Mouse (Mus musculus): ENCODE data around the gene 1700007K13Rik. TPM values are rescaled to one million over a fixed set of nuclear protein-coding genes. Genes with fewer than 3 reads are reported as not detected.
"Not testable (repeated sequence)": the region's sequence is repeated elsewhere in the genome, so short reads cannot be mapped to it uniquely, and the experiment has no call there.

The 1700007K13Rik gene
- 1.7 and 1.9 TPM in 2 replicates for polyA plus RNA-seq (2015; fragmentation: Nextera tagmentation; extraction: Ambion mirVana)

DNA sequence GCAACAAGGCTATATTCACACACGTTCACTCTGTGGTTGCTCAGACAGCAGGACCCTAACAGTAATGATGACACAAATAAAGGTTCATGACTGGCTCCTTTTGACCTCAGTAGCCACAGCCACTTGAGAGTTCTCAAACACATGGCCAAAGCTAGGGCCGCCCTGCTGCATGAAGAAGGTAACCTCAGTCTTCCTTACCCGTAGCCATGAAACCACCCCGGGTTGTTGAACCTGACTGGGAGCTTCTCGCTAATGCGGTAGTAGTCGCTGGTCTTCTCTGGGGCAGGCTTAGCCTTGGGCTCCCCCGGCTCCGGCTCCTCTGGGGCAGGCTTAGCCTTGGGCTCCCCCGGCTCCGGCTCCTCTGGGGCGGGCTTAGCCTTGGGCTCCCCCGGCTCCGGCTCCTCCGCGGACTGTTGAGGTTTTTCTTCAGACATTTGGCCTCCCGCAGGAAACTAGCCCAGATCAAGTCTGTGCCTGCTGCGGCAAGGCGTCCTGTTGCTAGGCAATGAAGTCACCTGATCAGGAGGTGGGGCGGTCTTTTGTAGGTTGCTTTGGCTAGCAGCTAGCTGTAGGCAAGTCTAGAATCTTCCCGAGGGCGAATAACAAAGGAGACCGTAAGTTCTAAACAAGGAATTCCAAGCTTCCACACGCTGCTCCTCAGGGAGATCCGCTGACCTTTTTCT, at the start of gene 1700007K13Rik:
Gene 1700007K13Rik (minus strand): TSS at position 497 of the 683 bp plus-strand sequence.
- peaks cover 21% of the 10 kb centered on the region for H3K36me3 ChIP-seq
- 4% methylated on average over 25 of the region's 25 CpGs for whole genome bisulfite sequencing
- peaks cover 17% of the 10 kb centered on the region for H3K4me1 ChIP-seq
- H3K4me2 ChIP-seq: peak within 1 kb of the TSS; percentile 58
- peak within 1 kb of the TSS; percentile 32; the same call in 1 of the 2 replicates for H3K9ac ChIP-seq
- 0 out of 2 replicates have a peak, but pooled peaks cover under 1% of the 10 kb centered on the region for H3K9me3 ChIP-seq
- H3K4me3 ChIP-seq: peak within 1 kb of the TSS; percentile 18
- peaks cover 6% of the 10 kb centered on the region; the same call in 1 of the 2 replicates for H3K27me3 ChIP-seq
- H3K27ac ChIP-seq: no peak within 1 kb of the TSS
- no peak for ATAC-seq (ENCODE audit: borderline replicate concordance, extremely low read depth, low FRiP score, low TSS enrichment)

DNA sequence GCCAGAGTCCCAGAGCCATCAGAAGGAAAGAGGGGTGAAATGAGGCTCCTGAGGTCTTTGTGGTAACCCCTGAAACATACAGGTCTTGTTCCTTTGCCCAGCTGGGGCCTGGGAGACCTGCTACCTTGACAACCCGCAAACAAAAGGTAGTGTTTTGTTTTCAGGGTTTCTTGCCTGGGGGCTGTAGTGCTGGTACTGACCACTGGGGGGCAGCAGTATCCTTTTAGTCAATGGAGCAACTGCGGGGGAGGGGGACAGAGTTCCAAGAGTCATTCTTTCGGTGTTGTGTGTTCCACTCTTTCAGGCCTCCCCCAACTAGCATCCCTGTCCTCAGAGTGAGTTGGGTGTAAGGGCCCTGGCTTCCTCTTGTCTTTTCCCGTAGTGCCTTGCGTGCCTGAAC, 48.4 kb upstream of the 1700007K13Rik start:
- Histone ChIP-seq H3K36me3 (no peaks in the 10 kb centered on the region), H3K27ac (no peak overlapping the region), H3K9me3 (no peaks in the 10 kb centered on the region), H3K27me3 (0 out of 2 replicates have a peak, but pooled peaks cover 5% of the 10 kb centered on the region), H3K4me1 (peaks cover 19% of the 10 kb centered on the region), H3K9ac (no peak overlapping the region), H3K4me3 (peak overlapping the region; percentile 70), H3K4me2 (peak overlapping the region; percentile 99)
- WGBS: 17% methylated on average over 5 of the region's 5 CpGs
- no peak for ATAC-seq (ENCODE audit: borderline replicate concordance, extremely low read depth, low FRiP score, low TSS enrichment)

DNA sequence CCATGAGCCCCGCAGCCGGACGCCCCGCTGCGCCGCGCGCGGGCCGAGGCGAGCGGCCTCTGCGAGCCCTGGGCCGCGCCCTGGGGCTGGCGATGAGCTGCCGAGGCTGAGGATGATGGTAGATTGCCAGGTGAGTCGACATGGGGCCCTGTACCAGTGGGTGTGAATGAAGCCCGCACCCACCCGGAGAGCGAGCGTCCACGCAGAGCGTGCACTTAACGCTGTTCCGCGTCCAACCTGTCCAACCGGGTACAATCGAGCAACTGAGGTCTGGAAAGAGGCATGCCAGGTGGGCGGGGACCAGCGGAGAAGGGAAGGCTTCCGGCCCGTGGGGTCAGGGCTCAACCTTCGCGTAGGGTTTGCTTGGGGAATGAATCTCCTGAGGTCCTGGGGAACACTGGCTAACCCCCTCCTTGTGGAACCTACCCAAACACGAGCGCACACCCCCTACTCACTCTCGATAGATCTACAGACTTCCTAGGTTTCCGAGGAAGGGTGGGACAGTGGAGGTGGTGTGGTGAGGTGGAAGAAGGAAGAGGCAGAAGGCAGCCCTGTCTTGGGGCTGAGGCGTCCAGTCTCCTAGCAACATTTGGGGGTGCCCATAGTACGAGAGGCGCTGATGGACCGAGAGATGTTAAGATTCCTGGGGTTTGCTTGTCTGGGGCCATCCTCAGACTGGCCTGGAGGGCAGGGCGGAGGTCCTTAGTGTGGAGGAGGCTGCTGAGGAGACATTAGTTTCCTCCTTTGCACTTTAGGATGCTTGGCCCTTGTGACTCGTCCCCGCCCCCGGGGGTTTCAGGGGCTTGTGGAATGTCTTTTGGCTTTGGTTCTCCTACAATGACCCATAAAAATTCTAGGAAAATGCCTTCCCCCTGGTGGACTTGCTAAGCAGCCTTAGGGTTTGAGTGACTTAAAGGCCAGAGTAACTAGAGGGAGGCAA, 47.6 kb upstream of the 1700007K13Rik start:
- Histone ChIP-seq H3K4me2 (peak overlapping the region; percentile 99), H3K27ac (peak overlapping the region; percentile 79), H3K36me3 (no peaks in the 10 kb centered on the region), H3K4me3 (peak overlapping the region; percentile 70), H3K4me1 (peaks cover 19% of the 10 kb centered on the region), H3K9me3 (no peaks in the 10 kb centered on the region), H3K27me3 (0 out of 2 replicates have a peak, but pooled peaks cover 5% of the 10 kb centered on the region), H3K9ac (peak overlapping the region; percentile 81)
- peak; percentile 32 for ATAC-seq (ENCODE audit: borderline replicate concordance, extremely low read depth, low FRiP score, low TSS enrichment)
- WGBS: 4% methylated on average over 47 of the region's 47 CpGs

GRCm38 (mm10) chr2:28512798-28513401, 46.8 kb upstream of the 1700007K13Rik start, which contains the start of gene Ralgds:
TSS of gene Ralgds (plus strand) at chr2:28513125.
- peak within 1 kb of the TSS; percentile 70 for H3K4me3 ChIP-seq
- peaks cover 19% of the 10 kb centered on the region for H3K4me1 ChIP-seq
- H3K9ac ChIP-seq: peak within 1 kb of the TSS; percentile 81
- 0 out of 2 replicates have a peak, but pooled peaks cover 5% of the 10 kb centered on the region for H3K27me3 ChIP-seq
- no peaks in the 10 kb centered on the region for H3K9me3 ChIP-seq
- ATAC-seq (ENCODE audit: borderline replicate concordance, extremely low read depth, low FRiP score, low TSS enrichment): peak; percentile 54
- no peaks in the 10 kb centered on the region for H3K36me3 ChIP-seq
- under 1% methylated on average over 61 of the region's 71 CpGs for WGBS
- H3K27ac ChIP-seq: peak within 1 kb of the TSS; percentile 79
- H3K4me2 ChIP-seq: peak within 1 kb of the TSS; percentile 99

GRCm38 (mm10) chr2:28511600-28511999, 45.5 kb upstream of the 1700007K13Rik start:
- not testable (repeated sequence) for H3K27ac ChIP-seq; H3K9ac ChIP-seq; H3K36me3 ChIP-seq; ATAC-seq (ENCODE audit: borderline replicate concordance, extremely low read depth, low FRiP score, low TSS enrichment); H3K27me3 ChIP-seq; H3K4me3 ChIP-seq; H3K4me2 ChIP-seq; H3K9me3 ChIP-seq
- H3K4me1 ChIP-seq: peaks cover 13% of the 10 kb centered on the region
- WGBS: 48% methylated on average over 5 of the region's 5 CpGs

DNA sequence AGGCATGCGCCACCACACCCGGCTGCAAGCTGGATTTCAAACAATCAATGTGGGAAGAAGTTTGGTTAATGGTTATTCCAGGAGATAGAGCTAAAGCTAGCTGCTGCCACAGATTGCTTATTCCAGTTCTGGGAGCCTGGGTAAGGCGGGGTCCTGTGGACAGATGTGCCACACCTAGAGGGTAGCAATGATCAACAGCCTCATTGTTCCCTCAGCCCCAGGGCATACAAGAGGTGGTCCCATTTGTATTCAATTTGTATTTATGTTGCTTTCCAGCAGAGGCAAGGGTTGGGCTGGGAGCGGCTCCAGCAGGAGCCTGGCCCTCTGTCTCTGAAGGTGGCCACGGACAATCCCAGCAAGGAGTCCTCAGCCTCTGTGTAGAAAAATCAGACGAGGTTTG, 40.2 kb upstream of the 1700007K13Rik start:
- 80% methylated on average over 6 of the region's 6 CpGs for WGBS
- Histone ChIP-seq H3K36me3 (no peaks in the 10 kb centered on the region), H3K27me3 (0 out of 2 replicates have a peak, but pooled peaks cover 5% of the 10 kb centered on the region), H3K4me2 (no peak overlapping the region), H3K9ac (no peak overlapping the region), H3K4me3 (no peak overlapping the region), H3K4me1 (no peaks in the 10 kb centered on the region), H3K9me3 (no peaks in the 10 kb centered on the region), H3K27ac (no peak overlapping the region)
- no peak for ATAC-seq (ENCODE audit: borderline replicate concordance, extremely low read depth, low FRiP score, low TSS enrichment)

DNA sequence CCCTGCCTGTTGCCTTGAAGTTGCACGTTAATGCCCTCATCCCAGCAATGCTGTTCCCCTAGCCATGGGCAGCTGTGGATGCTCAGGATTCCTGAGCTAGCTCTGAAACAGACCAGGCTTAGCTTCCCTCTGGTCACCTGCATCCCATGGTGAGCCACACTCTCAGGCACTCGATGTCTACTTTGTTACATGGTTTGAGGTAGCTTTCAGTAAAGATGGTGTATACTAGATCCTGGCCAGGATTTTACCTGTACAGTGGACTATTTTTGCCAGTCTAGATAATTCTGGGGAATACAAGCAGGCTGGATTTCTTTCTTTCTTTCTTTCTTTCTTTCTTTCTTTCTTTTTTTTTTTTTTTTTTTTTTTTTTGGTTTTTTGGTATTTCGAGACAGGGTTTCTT, 39.7 kb upstream of the 1700007K13Rik start, which contains the start of gene Gm10134:
Gene Gm10134 (plus strand): TSS at position 301 of the 400 bp plus-strand sequence.
- Histone ChIP-seq H3K27ac (no peak within 1 kb of the TSS), H3K4me3 (no peak within 1 kb of the TSS), H3K9ac (no peak within 1 kb of the TSS), H3K27me3 (0 out of 2 replicates have a peak, but pooled peaks cover 5% of the 10 kb centered on the region), H3K9me3 (no peaks in the 10 kb centered on the region), H3K4me1 (no peaks in the 10 kb centered on the region), H3K4me2 (no peak within 1 kb of the TSS), H3K36me3 (no peaks in the 10 kb centered on the region)
- no peak for ATAC-seq (ENCODE audit: borderline replicate concordance, extremely low read depth, low FRiP score, low TSS enrichment)
- WGBS: 67% methylated on average over 3 of the region's 3 CpGs

GRCm38 (mm10) chr2:28504676-28505075, 38.5 kb upstream of the 1700007K13Rik start:
- no peak for ATAC-seq (ENCODE audit: borderline replicate concordance, extremely low read depth, low FRiP score, low TSS enrichment)
- no peak overlapping the region for H3K4me2 ChIP-seq
- H3K36me3 ChIP-seq: no peaks in the 10 kb centered on the region
- H3K9me3 ChIP-seq: no peaks in the 10 kb centered on the region
- H3K27me3 ChIP-seq: no peaks in the 10 kb centered on the region
- no peaks in the 10 kb centered on the region for H3K4me1 ChIP-seq
- 88% methylated on average over 13 of the region's 13 CpGs for WGBS
- no peak overlapping the region for H3K4me3 ChIP-seq
- no peak overlapping the region for H3K27ac ChIP-seq
- H3K9ac ChIP-seq: no peak overlapping the region

DNA sequence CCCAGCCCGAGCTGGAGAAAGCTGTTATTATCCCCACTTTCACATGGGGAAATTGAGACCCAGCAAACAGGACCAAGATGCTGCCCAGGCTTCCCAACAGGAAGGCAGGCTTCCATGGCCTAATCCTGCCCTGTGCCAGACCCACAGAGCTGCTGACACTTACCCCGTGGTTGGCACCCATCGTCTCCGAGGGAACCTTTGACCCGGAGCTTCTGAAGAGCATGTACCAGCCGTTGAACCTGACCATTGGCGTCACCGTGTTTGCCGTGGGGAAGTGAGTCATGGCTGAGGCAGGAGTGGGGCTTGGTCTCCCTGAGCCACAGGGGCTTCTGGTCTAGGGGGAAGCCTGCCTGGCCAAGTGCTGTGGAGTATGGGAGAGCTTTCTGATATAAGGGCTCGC, 36.9 kb upstream of the 1700007K13Rik start:
- no peaks in the 10 kb centered on the region for H3K4me1 ChIP-seq
- no peaks in the 10 kb centered on the region for H3K36me3 ChIP-seq
- WGBS: 73% methylated on average over 10 of the region's 10 CpGs
- H3K9me3 ChIP-seq: no peaks in the 10 kb centered on the region
- H3K4me2 ChIP-seq: no peak overlapping the region
- no peak for ATAC-seq (ENCODE audit: borderline replicate concordance, extremely low read depth, low FRiP score, low TSS enrichment)
- no peak overlapping the region for H3K27ac ChIP-seq
- H3K9ac ChIP-seq: no peak overlapping the region
- H3K4me3 ChIP-seq: no peak overlapping the region
- no peaks in the 10 kb centered on the region for H3K27me3 ChIP-seq

DNA sequence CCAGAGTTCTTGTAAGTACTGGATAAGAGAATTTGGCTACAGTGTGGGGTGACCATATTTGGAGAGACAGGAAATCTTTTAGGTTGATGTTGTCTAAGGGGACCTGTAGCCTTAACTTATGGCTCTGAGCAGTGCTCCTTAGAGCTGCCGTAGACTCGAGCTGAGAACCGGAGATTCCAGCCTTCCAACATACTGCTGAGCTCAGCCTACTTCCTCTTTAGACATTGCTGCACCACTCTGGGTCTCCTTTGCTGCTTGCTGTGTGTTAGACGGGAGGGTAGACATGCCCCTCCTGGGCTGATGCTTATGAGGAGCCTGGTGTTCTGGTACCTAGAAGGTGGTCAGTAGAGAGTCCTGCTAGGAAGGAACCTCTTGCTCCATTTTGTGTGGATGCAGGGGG, 32.3 kb upstream of the 1700007K13Rik start:
- 77% methylated on average over 4 of the region's 4 CpGs for WGBS
- Histone ChIP-seq H3K36me3 (no peaks in the 10 kb centered on the region), H3K27ac (no peak overlapping the region), H3K27me3 (no peaks in the 10 kb centered on the region), H3K4me3 (no peak overlapping the region), H3K4me1 (peaks cover 18% of the 10 kb centered on the region), H3K9me3 (no peaks in the 10 kb centered on the region), H3K4me2 (no peak overlapping the region), H3K9ac (no peak overlapping the region)
- ATAC-seq (ENCODE audit: borderline replicate concordance, extremely low read depth, low FRiP score, low TSS enrichment): no peak

DNA sequence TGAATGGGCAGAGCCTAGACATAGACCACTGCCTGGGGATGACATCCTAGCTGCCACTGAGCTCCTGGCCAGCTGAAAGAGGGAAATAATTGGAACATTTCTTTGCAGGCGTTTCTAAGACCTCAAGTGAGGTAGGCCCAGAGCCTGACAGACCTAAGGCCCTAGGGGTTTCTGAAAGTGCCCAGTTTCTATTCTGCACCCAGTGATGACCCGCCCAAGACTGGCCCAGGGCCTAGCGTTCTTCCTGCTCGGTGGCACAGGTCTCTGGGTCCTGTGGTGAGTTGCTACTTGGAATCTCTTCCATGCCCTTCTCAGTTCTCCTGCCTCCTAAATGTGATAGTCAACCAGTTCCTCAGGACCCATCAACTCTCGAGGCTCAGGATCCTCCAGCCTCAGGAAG, 31.4 kb upstream of the 1700007K13Rik start:
- Histone ChIP-seq H3K4me2 (peak overlapping the region; percentile 16; the same call in 1 of the 2 replicates), H3K4me1 (peaks cover 18% of the 10 kb centered on the region), H3K9ac (no peak overlapping the region), H3K4me3 (no peak overlapping the region), H3K36me3 (no peaks in the 10 kb centered on the region), H3K27me3 (no peaks in the 10 kb centered on the region), H3K27ac (no peak overlapping the region), H3K9me3 (no peaks in the 10 kb centered on the region)
- no peak for ATAC-seq (ENCODE audit: borderline replicate concordance, extremely low read depth, low FRiP score, low TSS enrichment)
- 83% methylated on average over 5 of the region's 5 CpGs for WGBS

Data from lung, embryonic 15.5 days (tissue).